Mouse (Mus musculus) heart, adult 2 months (tissue): ENCODE measurements at regions not wholly inside any gene's neighbourhood (a gene's known extent, or its start where the extent isn't known, plus 50 kb on each side); places are given as distances from the start of the nearest gene placed in this dataset.

Source experiments
- CTCF ChIP-seq: fragments of 200-600 bp; IDR thresholded peaks from 2 replicates; pipeline ENCODE4 v1.8.1; 2022; ENCODE audit warnings: antibody characterized with exemption, mild to moderate bottlenecking, moderate library complexity
- EP300 ChIP-seq: fragments of 200-500 bp; IDR thresholded peaks from 2 replicates; pipeline ENCODE4 v1.6.1; 2011; ENCODE audit warnings: low read depth, low read length, control low read depth; ENCODE audit not compliant: insufficient read depth

GRCm38 (mm10) chr13:72425917-72426316 is 202.7 kb upstream of the Irx2 start:
- no peak for TF ChIP-seq CTCF
- TF ChIP-seq EP300, result no peak
